Mouse (Mus musculus): ENCODE data around the gene Fnd3c2.
"Not testable (repeated sequence)": the region's sequence is repeated elsewhere in the genome, so short reads cannot be mapped to it uniquely, and the experiment has no call there.

The Fnd3c2 gene

GRCm38 (mm10) chrX:106255276-106255675 is at the start of gene Fnd3c2:
Gene Fnd3c2, minus strand, starts transcription at chrX:106255376.
- no peak for DNase-seq

- no peak for DNase-seq
Measured at GRCm38 (mm10) chrX:106284441-106284840, 29.3 kb upstream of the Fnd3c2 start.

GRCm38 (mm10) chrX:106221058-106221457 is 34.1 kb downstream of the Fnd3c2 start, which contains the start of gene Taf9b:
Gene Taf9b, minus strand, starts transcription at chrX:106221158.
- no peak for DNase-seq

GRCm38 (mm10) chrX:106219171-106220032 is 35.8 kb downstream of the Fnd3c2 start:
- peak; percentile 80 to 81 for DNase-seq

GRCm38 (mm10) chrX:106209100-106209499 is 46.1 kb downstream of the Fnd3c2 start:
- DNase-seq: no peak

- no peak for DNase-seq
Measured at GRCm38 (mm10) chrX:106198904-106199303, 56.3 kb downstream of the Fnd3c2 start.

GRCm38 (mm10) chrX:106197308-106197707 is 57.9 kb downstream of the Fnd3c2 start:
- DNase-seq: peak in 1 of 2 experiments; percentile 23

- not testable (repeated sequence) for DNase-seq
Measured at GRCm38 (mm10) chrX:106194361-106194760, 60.8 kb downstream of the Fnd3c2 start.

- no peak for DNase-seq
Measured at GRCm38 (mm10) chrX:106190091-106190490, 65.1 kb downstream of the Fnd3c2 start.

- DNase-seq: no peak
Measured at GRCm38 (mm10) chrX:106189356-106189755, 65.8 kb downstream of the Fnd3c2 start.

- peak; percentile 12 to 25 for DNase-seq
Measured at GRCm38 (mm10) chrX:106187737-106188136, 67.4 kb downstream of the Fnd3c2 start.

- peak; percentile 90 to 91 for DNase-seq
Measured at GRCm38 (mm10) chrX:106186713-106187649, 68.2 kb downstream of the Fnd3c2 start, which contains the start of gene Pgk1. Gene Pgk1, plus strand, starts transcription at chrX:106187100.

GRCm38 (mm10) chrX:106185706-106186105 is 69.5 kb downstream of the Fnd3c2 start:
- no peak for DNase-seq

All from cerebellum, postnatal 14 days (tissue).